Mouse (Mus musculus): ENCODE results near the gene Acsl1.
A peak's percentile ranks its signal among the peaks of the same experiment; 100 is the strongest.

Gene Acsl1

GRCm38 (mm10) chr8:46508488-46509395 is 37.9 kb downstream of the Acsl1 start:
- DNase-seq, result no peak

DNA sequence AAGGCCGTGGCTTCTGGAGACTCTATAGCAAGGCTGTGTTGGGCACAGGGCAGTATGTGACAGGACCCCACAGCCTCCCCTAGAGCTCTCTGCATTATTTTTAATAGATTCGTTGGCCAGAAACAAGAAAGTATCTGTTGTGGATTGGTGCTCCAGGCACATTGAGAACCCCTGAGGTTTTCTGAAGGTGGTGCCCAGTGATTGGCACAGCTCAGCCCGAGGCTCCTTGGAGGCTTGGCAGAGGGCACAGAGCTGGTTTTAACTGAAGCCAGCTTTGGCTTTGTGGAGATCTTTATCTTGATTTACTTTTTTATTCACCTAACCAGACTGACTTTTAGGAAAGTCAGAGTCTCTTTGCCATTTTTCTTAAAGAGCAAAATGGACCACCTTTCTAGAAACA is 38.6 kb downstream of the Acsl1 start:
- no peak for DNase-seq

GRCm38 (mm10) chr8:46511336-46511735 is 40.5 kb downstream of the Acsl1 start:
- DNase-seq, result no peak

DNA sequence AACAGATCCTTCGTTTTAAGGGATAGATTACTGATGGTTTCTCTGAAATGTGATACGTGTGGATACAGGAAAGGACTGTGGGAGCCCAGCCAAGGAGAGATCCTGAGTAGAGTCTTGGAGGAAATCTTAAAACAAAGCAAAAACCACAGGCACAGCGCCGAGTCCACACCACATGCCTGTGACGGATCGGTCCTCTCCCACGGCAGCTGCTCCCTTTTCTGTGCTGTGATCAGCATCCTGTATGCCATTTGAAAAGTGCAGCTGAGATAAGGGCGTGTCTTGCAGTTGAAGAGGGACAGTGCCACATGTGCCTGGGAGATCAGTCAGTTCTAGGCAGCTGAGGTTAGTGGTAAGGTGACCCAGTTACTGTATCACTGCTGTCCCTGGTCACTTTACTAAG is 41.7 kb downstream of the Acsl1 start:
- DNase-seq, result no peak

GRCm38 (mm10) chr8:46514027-46514426 is 43.2 kb downstream of the Acsl1 start:
- no peak for DNase-seq

DNA sequence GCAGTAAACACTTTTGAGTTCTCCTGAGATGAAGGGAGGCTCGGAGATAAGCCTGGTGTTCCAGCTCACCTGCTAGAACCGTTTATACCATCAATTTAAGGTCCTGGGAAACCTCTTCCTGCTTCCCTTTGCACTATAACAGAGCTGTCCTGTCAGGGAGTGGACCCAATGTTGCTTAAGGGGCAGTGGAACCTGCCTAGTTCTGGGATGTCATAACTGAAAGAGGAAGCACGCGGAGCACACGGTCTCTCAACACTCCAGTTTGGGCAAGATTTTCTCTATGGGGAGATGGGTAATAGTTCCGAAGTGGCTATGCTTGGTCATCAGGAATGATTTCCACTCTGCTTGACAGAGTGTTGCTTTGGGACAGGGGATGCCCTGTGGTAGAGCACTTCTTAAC is 49.8 kb downstream of the Acsl1 start:
- DNase-seq, result no peak

DNA sequence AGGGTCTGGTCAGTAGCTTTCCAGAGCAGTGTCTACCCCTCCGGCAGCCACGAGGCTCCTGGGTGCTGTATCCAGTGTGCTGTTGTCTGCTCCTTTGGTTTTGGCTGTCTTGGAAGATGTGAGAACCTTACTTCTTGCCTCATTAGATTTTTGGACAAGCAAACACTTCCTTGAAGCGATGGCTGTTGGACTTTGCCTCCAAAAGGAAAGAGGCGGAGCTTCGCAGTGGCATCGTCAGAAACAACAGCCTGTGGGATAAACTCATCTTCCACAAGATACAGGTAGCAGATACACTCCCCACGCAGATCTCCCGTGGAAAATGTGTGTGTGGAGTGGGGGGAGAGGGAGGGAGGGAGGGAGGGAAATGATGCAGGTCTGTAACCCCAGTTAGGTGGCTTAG is 55.3 kb downstream of the Acsl1 start:
- DNase-seq, result peak; percentile 59

DNA sequence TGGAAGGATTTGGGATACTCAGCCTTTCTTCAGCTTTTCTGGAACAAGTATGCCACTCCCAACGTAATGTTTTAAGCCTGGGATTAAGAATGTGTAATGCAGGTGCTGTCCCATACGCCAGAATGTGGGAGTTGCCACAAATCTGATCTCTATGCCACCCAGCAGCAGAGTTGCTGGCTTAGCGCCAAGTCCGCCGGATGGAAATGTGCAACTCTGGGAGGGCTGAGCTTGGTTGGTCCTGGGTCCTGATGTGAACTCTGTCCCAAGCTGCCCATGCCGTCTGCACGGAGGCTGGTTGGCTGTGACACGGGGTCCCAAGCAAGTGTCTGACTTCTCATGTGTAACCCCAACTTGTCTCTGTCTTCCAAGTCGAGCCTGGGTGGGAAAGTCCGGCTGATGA is 56.0 kb downstream of the Acsl1 start:
- no peak for DNase-seq

DNA sequence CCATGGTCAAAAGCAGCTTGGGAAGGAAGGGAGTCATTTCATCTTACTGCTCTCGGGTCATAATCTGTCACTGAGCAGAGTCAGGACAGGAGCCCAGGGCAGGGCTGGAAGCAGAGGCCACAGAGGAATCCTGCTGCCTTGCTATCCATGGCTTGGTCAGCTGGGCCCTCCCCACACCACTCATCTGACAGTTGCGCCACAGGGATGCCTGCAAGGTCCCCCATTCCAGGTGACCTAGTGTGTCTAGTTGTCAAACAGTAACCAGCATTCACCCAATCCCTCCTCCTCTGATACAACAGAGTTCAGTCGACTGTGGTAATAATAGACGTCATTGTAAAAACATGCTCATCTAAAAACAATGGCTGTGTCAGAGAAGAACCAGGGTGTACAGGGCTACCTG is 58.7 kb downstream of the Acsl1 start:
- peak; percentile 41 for DNase-seq

GRCm38 (mm10) chr8:46530541-46530940 is 59.7 kb downstream of the Acsl1 start:
- DNase-seq, result no peak

GRCm38 (mm10) chr8:46533926-46534325 is 63.1 kb downstream of the Acsl1 start:
- no peak for DNase-seq

GRCm38 (mm10) chr8:46539701-46540100 is 68.9 kb downstream of the Acsl1 start:
- peak; percentile 25 for DNase-seq

DNA sequence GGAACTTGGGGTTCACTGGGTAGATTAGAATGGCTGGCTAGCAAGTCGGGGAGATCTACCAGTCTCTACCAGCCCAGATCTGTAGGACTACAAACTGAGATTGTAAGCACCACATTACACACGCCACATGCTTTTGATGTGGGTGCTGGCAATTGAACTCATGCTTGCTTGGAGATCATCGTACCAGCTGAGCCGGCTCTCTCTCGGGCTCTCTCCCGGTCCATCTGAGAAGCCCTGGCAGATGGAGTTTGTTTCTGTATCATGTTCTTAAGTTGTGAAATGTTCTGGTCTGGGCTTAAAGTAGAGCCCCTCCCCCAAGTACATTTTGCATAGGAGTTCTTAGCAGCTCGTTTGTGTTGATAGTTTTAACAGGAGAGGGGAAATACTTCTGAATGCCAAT is 72.4 kb downstream of the Acsl1 start:
- no peak for DNase-seq

DNA sequence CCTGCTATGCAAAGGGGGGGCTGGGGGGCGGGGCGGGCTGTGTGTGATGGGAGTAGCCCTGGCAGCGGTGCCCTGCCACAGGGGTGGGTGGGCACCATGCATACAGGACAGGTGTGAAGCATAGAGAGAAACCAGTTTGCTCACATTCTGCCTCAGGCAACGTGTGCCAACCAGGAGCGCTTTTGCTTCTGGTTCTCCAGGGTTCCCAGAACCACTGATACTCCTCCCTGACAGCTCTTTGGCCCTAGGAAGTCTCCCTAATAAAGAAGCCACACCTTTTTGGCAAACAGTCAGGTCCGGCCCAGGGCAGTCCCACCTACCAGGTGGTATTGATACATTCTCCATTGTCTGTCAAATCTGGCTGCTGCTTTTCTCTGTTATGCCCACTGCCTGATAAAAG is 72.8 kb downstream of the Acsl1 start:
- no peak for DNase-seq

- DNase-seq, result peak; percentile 33
Observed at GRCm38 (mm10) chr8:46545854-46546253, 75.0 kb downstream of the Acsl1 start.

DNA sequence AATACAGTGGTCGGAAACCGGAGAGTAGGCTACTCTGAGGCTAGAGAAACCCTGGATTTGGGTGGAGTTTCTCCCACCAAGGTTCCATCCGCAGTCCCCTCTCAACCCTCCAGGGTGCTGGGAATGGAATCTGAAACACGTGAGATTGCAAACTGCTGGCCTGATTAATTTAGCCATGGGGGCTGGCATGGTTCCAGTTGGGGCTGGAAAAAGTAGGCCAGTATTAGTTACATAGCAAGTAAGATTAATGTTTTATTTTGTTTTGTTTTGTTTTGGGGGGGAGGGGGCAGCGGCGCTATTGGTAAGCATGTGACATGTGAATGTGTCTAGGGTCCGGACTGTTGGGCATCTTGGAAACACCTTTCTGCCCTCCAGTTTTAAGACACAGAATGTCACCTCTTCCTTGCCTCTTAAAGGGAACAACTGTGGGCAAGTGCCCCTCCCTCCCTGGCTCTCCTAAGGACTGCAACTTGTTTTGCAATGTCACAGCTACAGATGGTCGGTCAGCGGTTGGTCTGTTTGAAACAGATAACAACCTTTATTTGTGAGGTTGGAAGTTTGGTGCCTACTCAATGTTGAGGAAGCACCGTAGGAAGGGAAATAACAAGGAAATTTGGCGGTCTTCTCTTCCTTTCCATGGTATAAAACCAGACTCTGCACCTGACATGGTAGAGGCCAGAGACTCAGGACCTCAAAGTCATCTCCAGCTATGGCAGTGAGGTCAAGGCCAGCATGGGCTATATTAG is 75.8 kb downstream of the Acsl1 start:
- DNase-seq, result peak; percentile 90

DNA sequence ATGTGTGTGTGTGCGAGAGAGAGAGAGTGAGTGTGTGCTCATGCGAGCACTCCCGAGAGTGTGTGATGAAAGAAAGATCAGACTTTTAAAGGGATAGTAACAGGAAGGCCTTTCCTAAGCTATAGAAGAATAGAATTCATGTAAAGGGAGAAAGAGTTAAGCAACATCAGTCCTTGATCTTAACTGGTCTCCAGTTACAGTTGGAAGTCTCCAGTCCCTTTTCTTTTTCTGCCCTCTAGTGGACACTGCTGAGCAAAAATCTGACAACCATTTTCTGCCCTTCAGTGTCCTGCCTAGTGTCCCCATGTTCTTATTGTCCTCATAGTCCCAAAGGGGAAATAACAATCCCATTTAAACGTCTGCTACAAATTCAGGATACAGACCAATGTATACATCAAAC is 76.4 kb downstream of the Acsl1 start:
- peak; percentile 82 for DNase-seq

DNA sequence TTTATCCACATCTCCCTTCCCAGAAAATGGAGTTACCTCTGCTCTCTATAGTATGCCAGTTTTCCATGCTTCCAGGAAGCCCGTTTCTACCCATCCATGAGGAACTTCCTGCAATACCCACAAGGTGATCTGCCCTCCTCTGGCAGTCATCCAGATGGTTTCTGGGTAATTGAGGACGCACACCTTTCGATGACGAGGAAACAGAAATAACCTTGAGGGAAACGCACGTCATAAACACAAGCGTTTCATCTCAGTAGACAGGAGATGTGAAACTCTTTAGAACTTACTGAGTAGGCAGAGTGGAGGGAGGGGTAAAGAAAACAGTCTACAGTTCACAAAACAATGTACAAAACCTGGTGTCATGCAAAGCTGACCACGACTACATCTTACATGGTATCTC is 79.2 kb downstream of the Acsl1 start:
- no peak for DNase-seq

GRCm38 (mm10) chr8:46551029-46551428 is 80.2 kb downstream of the Acsl1 start:
- DNase-seq, result peak; percentile 22

DNA sequence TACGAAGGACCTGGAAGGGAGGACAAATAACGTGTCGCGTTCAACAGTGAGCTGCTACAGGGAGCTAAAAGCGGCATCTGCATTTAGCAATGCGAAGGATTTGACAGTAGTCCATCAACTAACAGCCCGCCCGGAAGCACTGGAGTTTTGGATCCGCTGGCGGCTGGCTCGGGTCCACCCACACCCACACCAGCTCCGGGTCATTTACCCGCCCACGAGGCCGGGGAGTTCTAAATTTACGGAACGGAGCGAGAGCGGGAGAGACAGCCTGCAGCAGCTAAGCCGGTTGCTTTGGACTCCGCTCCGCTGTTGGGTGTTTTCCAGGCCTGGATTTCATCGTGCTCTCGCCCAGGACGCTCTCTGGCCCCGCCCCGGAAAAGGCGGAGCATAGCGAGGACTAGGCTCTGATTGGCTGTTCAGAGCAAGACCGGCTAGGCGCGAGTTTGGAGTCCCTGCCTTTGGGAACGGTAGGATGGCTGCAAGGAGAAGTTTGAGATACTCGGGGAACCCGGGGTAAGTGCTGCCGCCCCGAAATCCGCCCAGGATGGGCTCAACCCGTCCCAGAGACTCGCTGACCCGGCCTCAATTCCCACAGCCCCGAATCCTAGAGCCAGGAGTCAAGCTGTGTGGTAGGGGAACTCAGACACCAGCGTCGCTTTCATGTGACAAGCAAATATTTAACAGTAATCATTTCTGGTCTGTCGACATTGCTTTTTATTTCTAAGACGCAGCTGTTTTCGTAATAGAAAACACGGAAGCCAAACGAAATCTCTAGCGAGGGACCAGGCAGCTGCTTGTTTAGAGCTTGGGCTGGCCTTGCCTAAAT is 81.0 kb downstream of the Acsl1 start, which contains the start of gene Cenpu:
Cenpu (plus strand) TSS at position 414 of the 826 bp plus-strand sequence.
- DNase-seq, result peak; percentile 100

DNA sequence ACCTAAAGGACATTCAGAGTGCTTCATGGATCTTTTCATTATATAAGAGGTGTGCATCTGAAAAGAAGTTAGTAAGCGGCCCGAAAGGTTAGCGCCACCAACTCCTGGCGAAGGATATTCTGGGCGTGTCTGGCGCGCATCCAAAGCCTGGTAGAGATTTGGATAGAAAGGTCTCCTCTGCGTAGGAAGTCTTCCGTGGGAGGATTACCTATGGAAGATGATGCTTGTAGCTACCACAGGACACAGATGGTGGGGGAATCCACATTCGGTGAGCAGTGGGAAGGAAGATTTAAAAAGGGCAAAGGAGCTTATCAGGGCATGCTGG is 81.6 kb downstream of the Acsl1 start:
- DNase-seq, result peak; percentile 33

- DNase-seq, result no peak
Observed at GRCm38 (mm10) chr8:46559428-46559827, 88.6 kb downstream of the Acsl1 start.

DNA sequence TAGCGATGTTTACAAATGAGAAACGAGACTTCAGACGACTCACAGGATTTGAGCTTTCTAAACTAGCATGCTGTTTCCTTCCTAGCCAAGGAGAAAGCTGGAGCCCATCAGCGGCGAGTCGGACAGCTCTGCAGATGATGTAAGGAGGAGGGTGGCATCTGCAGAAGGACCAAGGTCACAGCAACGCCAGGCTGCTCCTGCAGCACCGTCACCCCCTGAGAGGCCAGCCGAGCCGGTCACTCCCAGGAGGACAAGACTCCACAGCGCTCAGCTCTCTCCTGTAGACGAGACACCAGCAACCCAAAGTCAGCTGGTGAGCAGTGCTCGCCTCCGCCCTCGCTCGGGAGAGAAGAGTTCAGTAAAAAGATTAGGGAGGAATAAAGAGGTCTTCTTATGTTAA is 91.5 kb downstream of the Acsl1 start:
- no peak for DNase-seq
